Mouse (Mus musculus): ENCODE measurements around the gene Atp6v1g2. TPM values are rescaled to one million over a fixed set of nuclear protein-coding genes. Genes with fewer than 3 reads are reported as not detected.

Atp6v1g2 gene
- polyA plus RNA-seq (2016; fragmentation: Nextera tagmentation; extraction: Ambion mirVana): 4.3 and 4.8 TPM in 2 replicates

DNA sequence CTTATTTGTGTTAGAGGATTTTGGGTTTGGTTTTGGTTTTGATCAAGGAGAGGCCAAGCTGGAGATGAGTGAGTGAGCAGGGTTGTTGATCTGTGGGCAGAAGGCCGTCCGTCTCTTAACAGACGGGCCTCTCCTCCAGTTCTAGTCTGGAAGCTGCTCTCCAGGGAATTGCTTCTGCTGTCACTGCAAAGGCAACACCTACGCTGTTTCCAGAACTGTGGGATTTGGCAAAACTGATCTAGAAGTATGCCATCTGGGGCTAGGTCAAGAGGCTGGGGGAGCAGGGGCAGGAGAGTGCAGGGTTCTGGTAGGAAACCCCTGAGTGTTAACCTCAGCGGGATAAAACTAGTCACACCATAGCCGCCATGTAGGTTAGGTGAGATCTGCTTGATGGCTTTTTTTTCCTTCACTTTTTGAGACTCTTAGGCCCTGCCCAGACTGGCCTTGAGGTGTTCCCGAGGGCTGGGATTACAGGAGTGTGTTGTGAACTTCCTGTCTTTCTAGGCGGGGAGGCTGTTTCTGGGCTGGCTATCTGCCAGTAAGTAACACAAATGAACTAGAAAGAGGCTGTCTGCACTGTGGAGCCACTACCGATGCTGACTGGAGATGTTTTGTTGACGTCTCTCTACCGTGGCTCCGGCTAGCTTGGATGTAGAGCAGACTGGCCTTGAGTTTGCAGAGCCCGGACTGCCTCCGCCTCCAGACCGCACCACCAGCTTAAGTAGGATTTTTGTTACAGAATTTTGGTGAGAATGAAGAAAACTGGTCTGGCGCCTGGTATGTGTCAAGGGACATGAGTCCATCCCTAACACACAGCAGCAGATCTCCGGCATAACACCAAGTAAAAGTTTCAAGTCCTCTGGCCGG lies at the start of gene Atp6v1g2:
Atp6v1g2 (plus strand) TSS at position 547 of the 867 bp plus-strand sequence.
- H3K9me3 ChIP-seq: no peaks in the 10 kb centered on the region
- H3K27me3 ChIP-seq: no peaks in the 10 kb centered on the region
- H3K4me1 ChIP-seq (replicated peaks): peaks cover 20% of the 10 kb centered on the region
- ATAC-seq (ENCODE audit: insufficient number of reproducible peaks, insufficient read depth, low FRiP score, low TSS enrichment, low read depth): no peak; the same call in 1 of the 2 replicates
- peak within 1 kb of the TSS; percentile 65 for H3K4me3 ChIP-seq (replicated peaks)
- WGBS: 80% methylated on average over 18 of the region's 18 CpGs
- H3K4me2 ChIP-seq: peak within 1 kb of the TSS; percentile 84
- peaks cover 41% of the 10 kb centered on the region for H3K36me3 ChIP-seq
- peak within 1 kb of the TSS; percentile 89; the same call in 1 of the 2 replicates for H3K9ac ChIP-seq (replicated peaks)
- H3K27ac ChIP-seq: peak within 1 kb of the TSS; percentile 97

DNA sequence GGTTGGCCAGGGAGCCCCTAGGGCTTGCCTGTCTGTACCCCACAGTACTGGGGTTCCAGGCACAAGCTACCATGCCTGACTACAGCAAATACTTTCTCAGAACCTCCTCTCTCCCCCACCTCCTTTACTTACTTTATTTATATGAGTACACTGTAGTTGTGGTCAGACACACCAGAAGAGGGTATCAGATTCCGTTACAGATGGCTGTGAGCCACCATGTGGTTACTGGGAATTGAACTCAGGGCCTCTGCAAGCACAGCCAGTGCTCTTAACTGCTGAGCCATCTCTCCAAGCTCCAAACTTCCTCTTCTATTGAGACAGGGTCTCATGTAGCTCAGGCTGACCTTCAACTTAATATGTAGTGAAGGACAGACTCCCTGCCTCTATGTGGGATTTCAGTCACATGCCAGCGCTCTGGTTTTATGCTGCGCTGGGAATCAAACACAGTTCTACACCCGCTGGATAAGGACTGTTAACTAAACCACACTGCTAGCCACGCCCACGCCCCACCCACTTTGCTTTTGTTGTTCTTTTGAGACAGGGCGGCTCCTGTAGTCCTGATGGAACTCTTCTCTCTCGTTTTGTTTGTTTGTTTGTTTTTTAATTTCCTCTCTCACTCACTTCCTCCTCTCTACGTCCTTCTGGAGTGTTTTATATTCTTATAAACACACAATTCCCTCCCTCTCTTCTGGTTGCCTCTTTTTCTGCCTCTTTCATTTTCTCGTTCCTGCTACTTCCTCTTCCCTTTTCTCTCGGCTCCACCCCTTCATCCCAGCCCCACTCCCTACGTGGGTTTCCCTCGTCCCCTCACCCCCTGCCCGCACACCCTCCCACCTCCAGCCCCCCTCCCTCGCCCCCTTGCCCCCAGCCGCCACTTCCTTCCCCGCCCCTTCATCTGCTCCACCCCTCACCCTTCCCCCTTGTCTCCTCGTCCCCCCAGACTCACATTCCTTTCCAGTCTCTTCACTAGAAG lies 47.5 kb upstream of the Atp6v1g2 start:
- Histone ChIP-seq H3K4me2 (peak overlapping the region; percentile 55), H3K9me3 (no peaks in the 10 kb centered on the region), H3K4me3 (replicated peaks) (peak overlapping the region; percentile 39), H3K27ac (peak overlapping the region; percentile 87), H3K9ac (replicated peaks) (peak overlapping the region; percentile 24; the same call in 1 of the 2 replicates), H3K36me3 (no peaks in the 10 kb centered on the region), H3K4me1 (replicated peaks) (0 out of 2 replicates have a peak, but pooled peaks cover 8% of the 10 kb centered on the region), H3K27me3 (no peaks in the 10 kb centered on the region)
- 2% methylated on average over 18 of the region's 18 CpGs for WGBS
- ATAC-seq (ENCODE audit: insufficient number of reproducible peaks, insufficient read depth, low FRiP score, low TSS enrichment, low read depth): peak; percentile 34

DNA sequence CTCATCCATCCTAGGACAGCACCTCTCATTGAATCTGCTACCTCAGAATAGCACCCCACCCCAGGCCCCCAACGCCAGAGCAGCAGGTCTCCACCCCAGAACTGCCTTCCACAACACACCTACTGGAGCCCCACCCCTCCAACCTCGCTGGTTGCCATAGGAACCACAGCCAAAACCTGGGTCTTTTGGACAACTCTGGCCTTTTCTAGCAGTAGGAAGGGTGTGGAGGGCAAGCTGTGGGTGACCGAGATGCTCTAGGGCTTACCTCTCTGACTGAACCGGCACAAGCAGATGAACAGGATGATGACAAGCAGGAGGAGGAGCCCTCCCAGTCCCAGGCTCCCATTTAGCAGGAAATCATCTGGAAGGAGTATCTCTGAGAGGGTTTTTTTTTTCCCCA lies 46.8 kb upstream of the Atp6v1g2 start:
- no peak for ATAC-seq (ENCODE audit: insufficient number of reproducible peaks, insufficient read depth, low FRiP score, low TSS enrichment, low read depth)
- WGBS: 4% methylated on average over 4 of the region's 4 CpGs
- H3K27me3 ChIP-seq: no peaks in the 10 kb centered on the region
- 0 out of 2 replicates have a peak, but pooled peaks cover 8% of the 10 kb centered on the region for H3K4me1 ChIP-seq (replicated peaks)
- no peaks in the 10 kb centered on the region for H3K9me3 ChIP-seq
- peak overlapping the region; percentile 87 for H3K27ac ChIP-seq
- no peaks in the 10 kb centered on the region for H3K36me3 ChIP-seq
- H3K4me3 ChIP-seq (replicated peaks): peak overlapping the region; percentile 39
- peak overlapping the region; percentile 24; the same call in 1 of the 2 replicates for H3K9ac ChIP-seq (replicated peaks)
- H3K4me2 ChIP-seq: peak overlapping the region; percentile 55

DNA sequence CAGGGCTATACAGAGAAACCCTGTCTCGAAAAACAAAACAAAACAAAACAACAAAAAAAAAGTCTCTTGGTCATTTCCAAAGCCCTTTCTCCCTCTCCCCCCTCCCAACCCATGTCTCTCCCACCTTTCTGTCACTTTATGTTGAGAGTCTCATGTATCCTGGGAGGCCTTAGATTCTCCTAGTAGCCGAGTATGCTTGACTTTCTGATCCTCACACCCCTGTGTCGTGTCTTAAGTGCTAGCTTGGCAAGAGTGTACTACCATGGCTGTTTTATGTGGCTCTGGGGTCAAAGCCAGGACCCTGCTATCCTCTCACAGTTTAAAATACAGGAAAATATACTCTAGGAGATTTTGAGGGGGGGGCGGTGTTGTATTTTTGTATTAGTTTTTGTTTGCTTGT lies 46.1 kb upstream of the Atp6v1g2 start:
- 66% methylated on average over 4 of the region's 4 CpGs for WGBS
- Histone ChIP-seq H3K4me2 (no peak overlapping the region), H3K9ac (replicated peaks) (no peak overlapping the region), H3K4me1 (replicated peaks) (0 out of 2 replicates have a peak, but pooled peaks cover 8% of the 10 kb centered on the region), H3K27ac (peak overlapping the region; percentile 56; the same call in 1 of the 2 replicates), H3K4me3 (replicated peaks) (no peak overlapping the region), H3K27me3 (no peaks in the 10 kb centered on the region), H3K36me3 (no peaks in the 10 kb centered on the region), H3K9me3 (no peaks in the 10 kb centered on the region)
- ATAC-seq (ENCODE audit: insufficient number of reproducible peaks, insufficient read depth, low FRiP score, low TSS enrichment, low read depth): no peak

DNA sequence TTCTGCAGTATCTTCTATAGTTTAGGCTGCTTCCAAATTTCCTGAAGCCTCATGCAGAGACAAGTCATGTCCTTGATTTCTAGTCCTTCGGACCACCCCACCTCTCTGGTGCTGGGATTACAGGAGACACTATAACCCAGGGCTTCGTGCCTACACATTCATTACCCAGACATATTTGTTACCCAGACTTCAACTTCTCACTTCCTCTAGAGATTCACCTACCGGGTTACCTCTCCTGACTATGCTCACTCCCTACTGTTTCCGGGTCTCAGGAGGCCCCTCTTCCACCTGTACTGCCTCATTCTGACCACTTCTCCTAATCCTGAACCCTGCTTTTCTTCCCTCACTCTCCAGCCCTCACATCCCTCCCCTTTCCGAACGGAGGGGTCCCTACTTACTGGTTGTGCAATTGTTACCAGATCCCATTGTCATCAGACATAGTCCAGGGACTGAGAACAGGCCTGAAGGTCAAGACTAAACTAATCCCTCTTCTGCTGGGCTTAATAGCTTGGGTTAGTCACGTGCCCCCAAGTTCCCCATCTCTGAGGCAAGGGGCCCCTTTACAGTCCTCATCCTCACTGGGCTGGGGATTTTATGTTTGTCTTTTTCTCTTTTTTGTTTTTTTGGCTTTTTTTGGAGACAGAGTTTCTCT lies 45.4 kb upstream of the Atp6v1g2 start, which contains the start of gene Lst1:
Lst1 (minus strand) TSS at position 481 of the 652 bp plus-strand sequence.
- no peaks in the 10 kb centered on the region for H3K9me3 ChIP-seq
- 0 out of 2 replicates have a peak, but pooled peaks cover 8% of the 10 kb centered on the region for H3K4me1 ChIP-seq (replicated peaks)
- H3K27ac ChIP-seq: peak within 1 kb of the TSS; percentile 56; the same call in 1 of the 2 replicates
- H3K36me3 ChIP-seq: no peaks in the 10 kb centered on the region
- no peak within 1 kb of the TSS for H3K9ac ChIP-seq (replicated peaks)
- no peak within 1 kb of the TSS for H3K4me2 ChIP-seq
- ATAC-seq (ENCODE audit: insufficient number of reproducible peaks, insufficient read depth, low FRiP score, low TSS enrichment, low read depth): no peak
- H3K27me3 ChIP-seq: no peaks in the 10 kb centered on the region; the same call in 1 of the 2 replicates
- H3K4me3 ChIP-seq (replicated peaks): no peak within 1 kb of the TSS
- 73% methylated on average over 7 of the region's 7 CpGs for WGBS

DNA sequence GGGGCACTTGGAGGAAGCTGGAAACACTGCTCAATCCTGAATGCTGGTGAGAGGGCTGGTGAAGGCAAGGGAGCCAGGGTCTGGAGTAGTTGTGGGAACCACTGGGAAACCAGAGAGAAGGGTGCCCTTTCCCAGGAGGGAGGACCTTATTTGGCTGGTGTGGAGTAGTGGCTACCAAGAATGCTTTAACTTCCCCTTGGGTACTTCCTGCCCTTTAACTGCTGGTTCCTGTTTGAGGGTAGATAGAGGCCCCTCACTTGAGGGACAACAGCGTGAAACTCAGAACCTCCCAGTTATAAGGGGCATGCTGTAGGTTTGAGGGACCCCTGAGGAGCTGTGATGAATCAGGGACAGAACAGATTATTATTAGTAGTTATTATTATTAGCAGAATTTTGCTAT lies 44.3 kb upstream of the Atp6v1g2 start:
- Histone ChIP-seq H3K4me2 (no peak overlapping the region), H3K4me3 (replicated peaks) (no peak overlapping the region), H3K9me3 (no peaks in the 10 kb centered on the region), H3K36me3 (no peaks in the 10 kb centered on the region), H3K4me1 (replicated peaks) (peaks cover 12% of the 10 kb centered on the region), H3K27ac (no peak overlapping the region), H3K27me3 (peaks cover 8% of the 10 kb centered on the region), H3K9ac (replicated peaks) (no peak overlapping the region)
- WGBS: 55% methylated on average over 1 of the region's 1 CpGs
- no peak for ATAC-seq (ENCODE audit: insufficient number of reproducible peaks, insufficient read depth, low FRiP score, low TSS enrichment, low read depth)

DNA sequence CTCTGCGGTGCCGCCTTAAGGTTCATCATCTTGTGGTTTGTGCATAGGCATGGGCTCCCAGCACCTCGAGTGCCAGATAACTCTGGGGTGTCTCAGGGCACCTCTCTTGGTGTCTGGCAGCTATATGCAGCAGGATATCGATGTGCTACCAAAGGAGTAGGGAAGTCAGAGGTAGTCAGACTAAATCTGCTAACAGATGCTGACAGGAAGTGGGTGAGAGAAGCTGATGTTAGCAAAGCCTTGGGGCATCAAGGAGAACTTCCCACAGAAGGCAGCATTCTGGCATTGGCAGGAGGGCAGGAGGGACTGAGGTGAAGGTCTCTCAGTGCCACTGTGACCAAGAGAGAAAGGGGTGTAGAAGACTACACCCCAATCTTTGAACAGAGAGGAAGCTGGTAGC lies 43.4 kb upstream of the Atp6v1g2 start:
- Histone ChIP-seq H3K9ac (replicated peaks) (no peak overlapping the region), H3K4me2 (no peak overlapping the region), H3K4me1 (replicated peaks) (peaks cover 18% of the 10 kb centered on the region), H3K36me3 (no peaks in the 10 kb centered on the region), H3K27me3 (peaks cover 17% of the 10 kb centered on the region), H3K27ac (no peak overlapping the region), H3K9me3 (no peaks in the 10 kb centered on the region), H3K4me3 (replicated peaks) (no peak overlapping the region)
- 75% methylated on average over 4 of the region's 4 CpGs for WGBS
- ATAC-seq (ENCODE audit: insufficient number of reproducible peaks, insufficient read depth, low FRiP score, low TSS enrichment, low read depth): no peak

DNA sequence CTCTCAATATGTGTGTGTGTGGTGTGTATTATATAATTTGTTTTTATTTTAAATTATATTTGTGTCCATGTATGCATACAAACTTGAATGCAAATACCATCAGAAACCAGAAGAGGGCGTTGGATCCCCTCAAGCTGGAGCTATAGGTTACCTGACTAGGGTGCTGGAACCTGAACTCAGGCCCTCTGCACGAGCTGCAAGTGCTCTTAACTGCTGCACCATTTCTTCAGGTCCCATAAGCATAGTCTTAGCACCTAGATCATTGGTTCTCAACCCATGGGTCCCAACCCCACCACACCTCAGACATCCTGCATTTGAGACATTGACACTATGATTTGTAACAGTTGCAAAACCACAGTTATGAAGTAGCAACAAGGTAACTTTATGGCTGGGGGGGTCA lies 41.7 kb upstream of the Atp6v1g2 start:
- Histone ChIP-seq H3K4me2 (no peak overlapping the region), H3K9me3 (no peaks in the 10 kb centered on the region), H3K9ac (replicated peaks) (no peak overlapping the region), H3K4me1 (replicated peaks) (peaks cover 22% of the 10 kb centered on the region), H3K36me3 (no peaks in the 10 kb centered on the region), H3K27ac (no peak overlapping the region), H3K4me3 (replicated peaks) (no peak overlapping the region), H3K27me3 (peaks cover 34% of the 10 kb centered on the region)
- ATAC-seq (ENCODE audit: insufficient number of reproducible peaks, insufficient read depth, low FRiP score, low TSS enrichment, low read depth): no peak
- WGBS: 48% methylated on average over 2 of the region's 2 CpGs

DNA sequence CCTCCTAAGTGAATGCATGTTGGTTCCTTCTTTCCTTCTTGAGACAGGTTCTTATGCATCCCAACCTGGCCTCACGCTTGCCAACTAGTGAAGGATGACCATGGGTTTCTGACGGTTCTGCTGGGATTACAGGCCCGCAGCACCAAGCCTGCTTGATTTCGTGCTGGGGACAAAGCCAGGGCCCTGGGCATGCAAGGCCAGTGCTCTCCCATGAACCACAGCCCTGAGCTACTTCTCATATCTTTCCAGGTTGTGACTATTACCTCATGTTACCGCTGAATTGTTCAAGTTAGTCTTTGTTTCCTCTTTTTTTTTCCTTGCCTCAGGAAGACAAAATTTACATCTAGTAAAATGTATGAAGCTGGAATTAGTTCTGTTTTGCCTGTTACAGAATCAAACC lies 40.5 kb upstream of the Atp6v1g2 start:
- Histone ChIP-seq H3K9me3 (no peaks in the 10 kb centered on the region), H3K4me3 (replicated peaks) (no peak overlapping the region), H3K27me3 (peaks cover 42% of the 10 kb centered on the region), H3K9ac (replicated peaks) (no peak overlapping the region), H3K36me3 (no peaks in the 10 kb centered on the region), H3K27ac (no peak overlapping the region), H3K4me2 (no peak overlapping the region), H3K4me1 (replicated peaks) (peaks cover 21% of the 10 kb centered on the region)
- ATAC-seq (ENCODE audit: insufficient number of reproducible peaks, insufficient read depth, low FRiP score, low TSS enrichment, low read depth): no peak
- 83% methylated on average over 5 of the region's 5 CpGs for WGBS

Data from limb, embryonic 12.5 days (tissue).